Mouse (Mus musculus) CD8-positive naive resting alpha-beta T cell, adult 57 days (primary cell): Measurements from ENCODE around the gene Cd160. TPM values are rescaled to one million over a fixed set of nuclear protein-coding genes. Genes with fewer than 3 reads are reported as not detected.

Source experiments
- total RNA-seq: library from RNA; stranded (reverse); gene quantifications from one replicate; pipeline ENCODE4 v1.2.4, GENCODE M21; 2023

Cd160 gene
- 13.4 TPM for total RNA-seq

GRCm38 (mm10) chr3:96828984-96829383 lies at the start of gene Cd160, which contains the start of gene Pdzk1:
Gene Cd160 (minus strand): TSS chr3:96829351.
Gene Pdzk1 (plus strand): TSS chr3:96829284.

Other genes starting within 250 kb of the Cd160 start
- 34.6 TPM for gene Polr3gl, start 235.2 kb downstream of the Cd160 start, total RNA-seq
- not detected for gene Ankrd34a, start 232.7 kb downstream of the Cd160 start, total RNA-seq
- gene Lix1l, start 228.2 kb downstream of the Cd160 start, total RNA-seq, result not detected
- gene Rbm8a, start 199.4 kb downstream of the Cd160 start, total RNA-seq, result 87.7 TPM
- gene Pex11b, start 194.0 kb downstream of the Cd160 start, total RNA-seq, result 26.4 TPM
- 0.18 TPM for gene Gm42957, start 193.9 kb downstream of the Cd160 start, total RNA-seq
- gene Itga10, start 183.8 kb downstream of the Cd160 start, total RNA-seq, result 2.7 TPM
- gene Ankrd35, start 159.2 kb downstream of the Cd160 start, total RNA-seq, result not detected
- gene Pias3, start 133.0 kb downstream of the Cd160 start, total RNA-seq, result 14.8 TPM
- 1.9 TPM for gene Nudt17, start 120.8 kb downstream of the Cd160 start, total RNA-seq
- 64.1 TPM for gene Polr3c, start 101.7 kb downstream of the Cd160 start, total RNA-seq
- 43.7 TPM for gene Rnf115, start 101.7 kb downstream of the Cd160 start, total RNA-seq
- gene Pdzk1, start 67 bp downstream of the Cd160 start, total RNA-seq, result 0.21 TPM
- not detected for gene Gja5, start 75.3 kb upstream of the Cd160 start, total RNA-seq
- 25.9 TPM for gene Gpr89, start 76.0 kb upstream of the Cd160 start, total RNA-seq
- gene Gja8, start 96.7 kb upstream of the Cd160 start, total RNA-seq, result not detected